Mouse (Mus musculus) ES-E14 (cell line): Measurements from ENCODE around the gene Gid8.

ENCODE experiments used
- CHD2 ChIP-seq: IDR thresholded peaks from 2 replicates; pipeline ENCODE4 v1.6.1; 2014; ENCODE audit warnings: mild to moderate bottlenecking, low read depth, low read length, inconsistent platforms
- MAFK ChIP-seq: IDR thresholded peaks from 2 replicates; pipeline ENCODE4 v1.6.1; 2014; ENCODE audit warnings: mild to moderate bottlenecking, low read depth, low read length, inconsistent platforms; ENCODE audit not compliant: insufficient read depth
- ZC3H11A ChIP-seq: IDR thresholded peaks from 2 replicates; pipeline ENCODE4 v1.6.1; 2012; ENCODE audit warnings: low read depth, mild to moderate bottlenecking, inconsistent platforms, low read length, borderline replicate concordance

DNA sequence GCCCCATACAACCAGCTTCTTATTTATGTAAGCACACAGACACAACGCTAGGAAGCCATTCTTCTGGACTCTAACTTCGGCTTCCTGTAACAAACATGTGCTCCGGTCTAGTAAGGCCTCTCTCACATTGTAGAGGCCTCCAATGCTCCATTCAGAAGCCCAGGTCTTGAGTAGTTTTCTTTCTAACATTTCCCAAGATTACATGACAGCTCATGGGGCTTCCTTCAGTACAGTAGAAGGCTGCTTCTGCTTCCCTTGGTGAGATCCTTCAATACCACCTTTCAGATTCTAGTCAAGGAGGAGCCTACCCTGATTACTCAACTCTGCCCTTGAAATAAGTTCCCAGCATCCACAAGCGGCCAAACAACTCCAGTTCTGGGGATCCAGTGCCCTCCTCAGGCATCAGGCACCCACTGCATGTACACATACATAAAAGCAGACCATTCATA is 7.2 kb upstream of the Gid8 start:
- TF ChIP-seq MAFK (no peak), CHD2 (no peak), ZC3H11A (no peak)
